Mouse (Mus musculus) right cerebral cortex, postnatal 25 days (tissue): Measurements from ENCODE around the gene Abraxas1.

Experiments used
- DNase-seq: peaks from one replicate; pipeline ENCODE4 v3.0.0; 2022

Abraxas1 gene

GRCm38 (mm10) chr5:100821375-100821774 lies 610 bp upstream of the Abraxas1 start:
- DNase-seq = no peak

- no peak for DNase-seq
Observed at GRCm38 (mm10) chr5:100819568-100820480, 941 bp downstream of the Abraxas1 start.

GRCm38 (mm10) chr5:100818341-100818740 lies 2.4 kb downstream of the Abraxas1 start:
- no peak for DNase-seq

GRCm38 (mm10) chr5:100798165-100798860 lies 22.5 kb downstream of the Abraxas1 start, which contains the start of the genes Helq and Mrps18c:
Gene Helq, minus strand, starts transcription at chr5:100798598.
Gene Mrps18c, plus strand, starts transcription at chr5:100798627.
- DNase-seq = peak; percentile 92

GRCm38 (mm10) chr5:100794084-100794483 lies 26.7 kb downstream of the Abraxas1 start:
- no peak for DNase-seq

- no peak for DNase-seq
Observed at GRCm38 (mm10) chr5:100792261-100792660, 28.5 kb downstream of the Abraxas1 start.

DNA sequence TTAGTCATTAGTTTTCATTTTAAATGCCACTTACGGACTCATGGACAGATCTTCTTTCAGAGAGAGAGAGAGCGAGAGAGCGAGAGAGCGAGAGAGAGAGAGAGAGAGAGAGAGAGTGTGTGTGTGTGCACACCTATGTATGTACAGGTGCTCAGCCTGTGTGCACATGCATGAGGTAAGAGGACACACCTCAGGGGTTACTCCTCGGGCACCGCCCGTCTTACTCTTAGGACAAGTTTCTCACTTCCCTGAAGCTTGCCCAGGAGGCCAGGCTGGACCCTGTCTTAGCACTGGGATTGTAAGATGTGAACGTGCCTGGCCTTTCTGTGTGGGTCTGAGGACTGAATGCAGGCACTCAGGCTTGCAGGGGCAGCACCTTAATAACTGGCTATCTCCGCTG lies 33.2 kb downstream of the Abraxas1 start:
- no peak for DNase-seq

DNA sequence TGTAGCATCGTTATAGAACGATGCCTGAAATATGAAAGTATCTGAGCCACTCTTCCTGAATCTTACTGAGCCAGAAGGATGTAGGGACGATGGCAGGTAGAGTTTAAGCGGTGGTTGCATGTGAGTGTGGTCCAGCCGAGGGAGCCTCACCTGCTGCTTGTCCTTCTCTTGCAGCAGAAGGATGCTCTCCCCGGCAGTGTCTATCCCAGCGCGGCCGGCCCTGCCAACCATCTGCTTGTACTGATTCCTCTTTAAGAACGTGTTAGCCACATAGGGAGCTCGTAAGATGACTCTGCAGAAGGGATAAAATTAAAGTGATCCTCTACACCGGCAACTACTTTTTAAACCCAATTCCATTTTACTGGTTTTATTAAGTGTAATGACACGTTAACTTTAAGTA lies 41.8 kb downstream of the Abraxas1 start:
- no peak for DNase-seq

DNA sequence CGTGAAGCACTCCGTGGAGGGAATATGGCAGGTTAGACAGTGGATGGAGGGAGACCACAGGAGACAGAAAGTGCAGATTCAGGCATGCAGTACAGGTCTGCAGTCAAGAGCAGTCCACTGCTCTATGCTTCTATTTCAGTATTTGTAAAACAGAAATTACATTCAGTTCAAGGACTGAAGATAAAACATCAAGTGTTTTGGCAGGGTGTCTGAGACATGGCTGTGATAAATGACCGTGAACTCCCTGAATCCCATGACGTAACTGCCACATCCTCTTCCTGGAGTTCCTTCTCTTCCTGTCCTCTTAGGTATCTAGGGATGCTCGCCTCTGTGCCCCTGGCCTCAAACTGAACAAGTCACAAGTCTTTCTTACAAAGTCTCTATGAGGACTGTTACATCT lies 43.9 kb downstream of the Abraxas1 start:
- DNase-seq = no peak

DNA sequence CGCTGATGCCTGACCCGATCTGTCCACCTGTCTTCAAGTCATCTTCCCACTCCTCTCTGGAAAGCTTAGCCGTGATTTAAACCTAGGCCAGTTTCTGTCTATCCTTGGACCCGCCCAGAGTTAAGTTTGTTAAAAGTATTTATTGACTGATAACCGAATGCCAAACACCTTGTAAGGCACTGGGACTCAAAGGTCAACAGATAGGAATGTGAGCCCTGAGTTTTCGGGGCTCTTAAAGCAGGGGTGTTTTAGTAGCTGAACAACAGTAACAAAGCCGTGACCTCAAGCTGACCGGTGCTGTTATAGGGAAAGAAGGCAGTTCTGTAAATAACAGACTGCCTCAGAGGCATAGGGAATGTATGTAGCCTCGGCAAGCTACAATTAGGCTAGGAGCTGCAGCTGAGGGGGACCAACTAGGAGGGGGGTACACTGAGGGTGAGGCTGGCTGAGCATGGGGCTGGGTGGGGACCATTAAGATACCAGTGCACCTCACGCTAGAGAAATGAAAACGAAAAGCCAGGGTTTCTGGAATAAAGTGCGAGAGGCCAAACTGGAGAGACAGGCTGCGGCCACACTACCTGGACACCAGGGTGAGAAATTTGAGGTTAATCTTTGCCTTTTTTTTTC lies 44.9 kb downstream of the Abraxas1 start:
- no peak for DNase-seq

DNA sequence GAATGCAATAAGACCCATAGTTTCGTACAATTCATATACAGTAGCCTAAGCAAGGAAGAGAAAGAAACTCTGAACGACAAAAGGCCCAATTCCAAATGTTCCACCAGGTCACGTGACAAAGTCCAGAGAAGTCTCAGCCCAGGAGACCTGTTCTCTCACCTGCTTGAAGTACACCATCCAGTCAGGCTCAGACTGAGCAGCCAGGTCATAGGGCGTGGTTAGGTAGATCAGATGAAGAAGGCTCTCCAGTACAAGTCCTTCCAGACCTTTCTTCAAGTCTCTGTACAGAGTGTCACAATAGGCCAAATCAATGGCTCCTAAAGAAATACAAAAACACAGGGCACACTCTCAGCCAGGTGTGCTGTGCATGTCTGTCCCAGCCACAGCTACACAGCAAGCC lies 49.2 kb downstream of the Abraxas1 start:
- DNase-seq = no peak

- DNase-seq = no peak
Observed at GRCm38 (mm10) chr5:100766026-100766425, 54.7 kb downstream of the Abraxas1 start.

DNA sequence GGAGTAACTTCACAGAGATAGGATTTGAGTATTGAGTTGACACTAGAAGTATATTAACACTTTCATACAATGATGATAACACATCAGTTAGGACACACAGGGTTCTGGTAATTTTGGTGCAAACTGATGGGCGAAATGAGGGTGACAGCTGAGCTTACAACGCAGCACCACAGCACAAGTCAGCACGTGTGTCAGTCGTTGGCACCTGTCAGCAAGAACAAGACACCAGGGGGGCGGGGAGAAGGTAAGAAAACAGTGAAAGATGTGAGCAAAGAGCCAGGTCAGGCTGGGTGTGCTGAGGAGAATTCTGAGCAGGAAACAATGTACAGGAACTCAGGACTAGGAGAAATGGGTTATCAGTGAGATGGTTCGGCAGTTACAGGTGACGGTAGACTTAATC lies 59.0 kb downstream of the Abraxas1 start:
- DNase-seq = no peak

GRCm38 (mm10) chr5:100760049-100760663 lies 60.6 kb downstream of the Abraxas1 start:
- no peak for DNase-seq

GRCm38 (mm10) chr5:100758121-100758520 lies 62.6 kb downstream of the Abraxas1 start:
- no peak for DNase-seq
